Mouse (Mus musculus): ENCODE measurements at regions not wholly inside any gene's neighbourhood (a gene's known extent, or its start where the extent isn't known, plus 50 kb on each side); places are given as distances from the start of the nearest gene placed in this dataset.

GRCm38 (mm10) chr13:18063677-18064076, 70.5 kb upstream of the Yae1d1 start:
- Histone ChIP-seq H3K4me3 (ENCODE audit: low read depth, low read length) (no peak overlapping the region), H3K27me3 (ENCODE audit: control insufficient read depth, insufficient read depth, low read length) (no peaks in the 10 kb centered on the region), H3K4me1 (ENCODE audit: control insufficient read depth, insufficient read depth, low read length) (no peaks in the 10 kb centered on the region), H3K27ac (replicated peaks; ENCODE audit: low read depth, low read length) (no peak overlapping the region), H3K9me3 (replicated peaks; ENCODE audit: control insufficient read depth, low read length) (no peaks in the 10 kb centered on the region), H3K4me2 (ENCODE audit: low read depth, low read length) (no peak overlapping the region), H3K36me3 (replicated peaks; ENCODE audit: control insufficient read depth, insufficient read depth, low read depth, low read length) (no peaks in the 10 kb centered on the region), H3K9ac (replicated peaks; ENCODE audit: low read length) (no peak overlapping the region)
- 94% methylated on average over 8 of the region's 8 CpGs for WGBS
- ATAC-seq (replicated peaks; ENCODE audit: insufficient number of reproducible peaks, low FRiP score, low TSS enrichment, low read depth) (no peak), DNase-seq (ENCODE audit: low spot score) (no peak)

DNA sequence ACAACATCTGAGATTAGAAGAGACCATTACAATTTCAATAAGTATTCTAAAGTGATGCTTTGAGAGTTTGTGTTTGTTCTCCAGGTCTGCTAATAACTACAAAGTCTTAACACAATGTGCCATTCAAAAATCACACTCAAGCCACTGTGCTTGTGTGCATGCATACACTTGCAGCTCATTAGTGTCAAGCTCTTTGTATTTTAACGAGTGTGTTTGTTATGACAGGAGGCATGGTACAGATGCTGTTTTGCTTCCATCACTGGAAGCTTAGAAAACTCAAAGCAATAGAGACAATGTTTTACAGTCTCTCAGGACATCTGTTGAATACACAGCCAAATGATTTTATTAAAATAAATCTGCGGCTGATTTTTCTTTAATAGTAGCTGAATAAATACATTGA, 67.1 kb upstream of the Yae1d1 start:
- ATAC-seq (replicated peaks; ENCODE audit: insufficient number of reproducible peaks, low FRiP score, low TSS enrichment, low read depth) = no peak
- DNase-seq (ENCODE audit: low spot score) = no peak
- H3K27ac ChIP-seq (replicated peaks; ENCODE audit: low read depth, low read length) = no peak overlapping the region
- WGBS = 78% methylated on average over 2 of the region's 2 CpGs
- no peaks in the 10 kb centered on the region for H3K4me1 ChIP-seq (ENCODE audit: control insufficient read depth, insufficient read depth, low read length)
- no peaks in the 10 kb centered on the region for H3K36me3 ChIP-seq (replicated peaks; ENCODE audit: control insufficient read depth, insufficient read depth, low read depth, low read length)
- H3K27me3 ChIP-seq (ENCODE audit: control insufficient read depth, insufficient read depth, low read length) = no peaks in the 10 kb centered on the region
- H3K9me3 ChIP-seq (replicated peaks; ENCODE audit: control insufficient read depth, low read length) = no peaks in the 10 kb centered on the region
- no peak overlapping the region for H3K4me3 ChIP-seq (ENCODE audit: low read depth, low read length)
- no peak overlapping the region for H3K9ac ChIP-seq (replicated peaks; ENCODE audit: low read length)
- H3K4me2 ChIP-seq (ENCODE audit: low read depth, low read length) = no peak overlapping the region

DNA sequence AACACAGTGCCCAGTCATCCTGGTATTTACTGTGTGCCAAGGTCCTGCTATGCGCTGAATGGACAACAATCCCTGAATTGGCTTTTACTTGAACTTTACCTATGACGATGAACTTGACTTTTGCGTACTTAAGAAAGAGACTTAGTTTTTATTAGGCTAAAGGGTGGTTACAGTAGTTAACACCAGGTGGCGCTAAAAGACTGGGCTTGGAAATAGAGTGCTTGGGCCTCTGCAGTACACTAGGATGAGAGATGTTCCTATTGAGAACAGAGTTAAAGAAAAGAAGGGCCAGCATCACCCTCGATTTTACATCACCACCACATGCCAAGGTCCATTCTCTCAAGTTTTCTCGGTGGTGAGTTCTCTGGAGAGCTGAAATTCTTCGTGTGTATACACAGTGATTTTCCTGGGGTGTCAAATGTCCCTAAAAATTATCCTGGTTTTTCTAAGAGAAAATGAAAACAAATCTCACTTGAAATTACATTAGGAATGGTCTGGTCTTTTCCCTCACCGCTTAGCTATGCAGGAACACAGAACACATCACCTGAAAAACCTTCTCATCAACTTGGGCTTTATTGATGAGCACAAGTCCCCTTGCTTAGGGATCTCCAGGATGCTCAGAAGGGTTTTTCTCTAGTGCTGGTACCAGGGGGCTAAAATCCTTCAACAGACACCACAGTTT, 64.2 kb upstream of the Yae1d1 start:
- 32% methylated on average over 8 of the region's 8 CpGs for WGBS
- no peak overlapping the region for H3K4me3 ChIP-seq (ENCODE audit: low read depth, low read length)
- no peaks in the 10 kb centered on the region for H3K9me3 ChIP-seq (replicated peaks; ENCODE audit: control insufficient read depth, low read length)
- peak; percentile 23; the same call in 1 of the 2 replicates for ATAC-seq (replicated peaks; ENCODE audit: insufficient number of reproducible peaks, low FRiP score, low TSS enrichment, low read depth)
- no peak overlapping the region for H3K9ac ChIP-seq (replicated peaks; ENCODE audit: low read length)
- peak; percentile 85 for DNase-seq (ENCODE audit: low spot score)
- no peak overlapping the region for H3K4me2 ChIP-seq (ENCODE audit: low read depth, low read length)
- H3K4me1 ChIP-seq (ENCODE audit: control insufficient read depth, insufficient read depth, low read length) = no peaks in the 10 kb centered on the region
- H3K36me3 ChIP-seq (replicated peaks; ENCODE audit: control insufficient read depth, insufficient read depth, low read depth, low read length) = no peaks in the 10 kb centered on the region
- no peak overlapping the region for H3K27ac ChIP-seq (replicated peaks; ENCODE audit: low read depth, low read length)
- H3K27me3 ChIP-seq (ENCODE audit: control insufficient read depth, insufficient read depth, low read length) = no peaks in the 10 kb centered on the region

GRCm38 (mm10) chr13:18056816-18057215, 63.7 kb upstream of the Yae1d1 start:
- Histone ChIP-seq H3K27me3 (ENCODE audit: control insufficient read depth, insufficient read depth, low read length) (no peaks in the 10 kb centered on the region), H3K9me3 (replicated peaks; ENCODE audit: control insufficient read depth, low read length) (no peaks in the 10 kb centered on the region), H3K4me3 (ENCODE audit: low read depth, low read length) (no peak overlapping the region), H3K9ac (replicated peaks; ENCODE audit: low read length) (no peak overlapping the region), H3K4me2 (ENCODE audit: low read depth, low read length) (no peak overlapping the region), H3K27ac (replicated peaks; ENCODE audit: low read depth, low read length) (no peak overlapping the region), H3K4me1 (ENCODE audit: control insufficient read depth, insufficient read depth, low read length) (no peaks in the 10 kb centered on the region), H3K36me3 (replicated peaks; ENCODE audit: control insufficient read depth, insufficient read depth, low read depth, low read length) (no peaks in the 10 kb centered on the region)
- DNase-seq (ENCODE audit: low spot score) (no peak), ATAC-seq (replicated peaks; ENCODE audit: insufficient number of reproducible peaks, low FRiP score, low TSS enrichment, low read depth) (no peak)
- WGBS = 75% methylated on average over 3 of the region's 3 CpGs

GRCm38 (mm10) chr13:18043154-18043553, 50.0 kb upstream of the Yae1d1 start:
- ATAC-seq (replicated peaks; ENCODE audit: insufficient number of reproducible peaks, low FRiP score, low TSS enrichment, low read depth) = no peak
- Histone ChIP-seq H3K27ac (replicated peaks; ENCODE audit: low read depth, low read length) (no peak overlapping the region), H3K9me3 (replicated peaks; ENCODE audit: control insufficient read depth, low read length) (no peaks in the 10 kb centered on the region), H3K9ac (replicated peaks; ENCODE audit: low read length) (no peak overlapping the region), H3K27me3 (ENCODE audit: control insufficient read depth, insufficient read depth, low read length) (no peaks in the 10 kb centered on the region), H3K4me3 (ENCODE audit: low read depth, low read length) (no peak overlapping the region), H3K4me1 (ENCODE audit: control insufficient read depth, insufficient read depth, low read length) (no peaks in the 10 kb centered on the region), H3K4me2 (ENCODE audit: low read depth, low read length) (no peak overlapping the region), H3K36me3 (replicated peaks; ENCODE audit: control insufficient read depth, insufficient read depth, low read depth, low read length) (no peaks in the 10 kb centered on the region)
- WGBS = 86% methylated on average over 6 of the region's 6 CpGs
- no peak for DNase-seq (ENCODE audit: low spot score)
